Mouse (Mus musculus) midbrain, embryonic 16.5 days (tissue): Measurements from ENCODE around the gene Sh3bgrl2. TPM values are rescaled to one million over a fixed set of nuclear protein-coding genes. Genes with fewer than 3 reads are reported as not detected.

Experiments used
- ATAC-seq: fragments of 200-750 bp; cut with Nextera tagmentation; 2 replicates; pipeline ENCODE4 v1.8.0; 2017; ENCODE audit warnings: moderate TSS enrichment
- H3K27ac ChIP-seq: fragments of 300-500 bp; sonication (generic); 2 replicates; pipeline ENCODE4 v1.5.1; 2014; ENCODE audit warnings: mild to moderate bottlenecking, low read length, mixed read lengths
- H3K27me3 ChIP-seq: fragments of 300-500 bp; sonication (generic); 2 replicates; pipeline ENCODE4 v1.6.1; 2014; ENCODE audit warnings: low read depth, low read length, mixed read lengths; ENCODE audit not compliant: control insufficient read depth, insufficient read depth
- H3K36me3 ChIP-seq: fragments of 300-500 bp; sonication (generic); 2 replicates; pipeline ENCODE4 v1.6.1; 2014; ENCODE audit warnings: mild to moderate bottlenecking, low read length, moderate library complexity, mixed read lengths; ENCODE audit not compliant: control insufficient read depth, insufficient read depth
- H3K4me1 ChIP-seq: fragments of 300-500 bp; sonication (generic); 2 replicates; pipeline ENCODE4 v1.6.1; 2014; ENCODE audit warnings: mild to moderate bottlenecking, low read length, mixed read lengths; ENCODE audit not compliant: control insufficient read depth, insufficient read depth
- H3K4me2 ChIP-seq: fragments of 300-500 bp; sonication (generic); 2 replicates; pipeline ENCODE4 v1.6.1; 2014; ENCODE audit warnings: mild to moderate bottlenecking, low read length, mixed read lengths
- H3K4me3 ChIP-seq: fragments of 300-500 bp; sonication (generic); 2 replicates; pipeline ENCODE4 v1.5.1; 2014; ENCODE audit warnings: low read depth, mild to moderate bottlenecking, low read length, moderate library complexity, mixed read lengths
- H3K9ac ChIP-seq: fragments of 300-500 bp; sonication (generic); 2 replicates; pipeline ENCODE4 v1.6.1; 2014; ENCODE audit warnings: low read depth, low read length, mixed read lengths
- H3K9me3 ChIP-seq: fragments of 300-500 bp; sonication (generic); replicated peaks from 2 replicates; pipeline ENCODE4 v1.6.1; 2014; ENCODE audit warnings: mild to moderate bottlenecking, low read length, mixed read lengths; ENCODE audit not compliant: control insufficient read depth, poor library complexity, severe bottlenecking
- WGBS: fragments of 180-500 bp; shearing (Covaris S2); extraction: QIAGEN DNeasy Blood & Tissue Kit; methylation state at CpG from one replicate; pipeline ENCODE4 v1.1.7; 2014; 5-methylcytosine and 5-hydroxymethylcytosine counted together
- polyA plus RNA-seq: library from polyadenylated mRNA; unstranded; fragments of >200 nt; fragmentation: Nextera tagmentation; extraction: Ambion mirVana; gene quantifications from 2 replicates; pipeline ENCODE4 v1.2.1, GENCODE M21; 2015

Sh3bgrl2 gene
- polyA plus RNA-seq, 1 experiment from 2014 or later: 10.3 TPM

DNA sequence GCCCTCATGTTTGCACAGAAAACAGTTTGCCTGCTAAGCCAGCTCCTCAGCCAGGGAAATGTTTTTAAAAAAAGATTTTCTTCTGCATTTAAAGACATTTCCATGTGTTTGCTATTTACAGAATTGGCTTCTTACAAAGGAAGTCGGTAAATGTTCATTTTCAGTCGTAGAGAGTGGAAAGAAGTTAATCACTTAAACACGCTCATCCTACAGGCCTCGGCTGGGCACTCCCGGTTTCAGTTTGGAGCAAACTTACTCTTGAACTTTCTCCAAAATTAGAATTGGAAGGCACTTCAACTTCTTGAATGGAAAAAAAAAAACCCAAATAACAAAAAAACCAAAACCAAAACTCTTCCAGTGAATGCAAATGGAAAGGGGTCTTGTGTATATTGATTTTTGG is 113.7 kb downstream of the Sh3bgrl2 start:
- no peaks in the 10 kb centered on the region for H3K36me3 ChIP-seq
- no peak overlapping the region for H3K9ac ChIP-seq
- H3K4me3 ChIP-seq: no peak overlapping the region
- WGBS: 91% methylated on average over 5 of the region's 5 CpGs
- H3K4me1 ChIP-seq: peaks cover 5% of the 10 kb centered on the region; the same call in 1 of the 2 replicates
- no peak overlapping the region for H3K4me2 ChIP-seq
- no peaks in the 10 kb centered on the region for H3K27me3 ChIP-seq
- H3K9me3 ChIP-seq: no peaks in the 10 kb centered on the region
- no peak overlapping the region for H3K27ac ChIP-seq
- ATAC-seq: no peak

DNA sequence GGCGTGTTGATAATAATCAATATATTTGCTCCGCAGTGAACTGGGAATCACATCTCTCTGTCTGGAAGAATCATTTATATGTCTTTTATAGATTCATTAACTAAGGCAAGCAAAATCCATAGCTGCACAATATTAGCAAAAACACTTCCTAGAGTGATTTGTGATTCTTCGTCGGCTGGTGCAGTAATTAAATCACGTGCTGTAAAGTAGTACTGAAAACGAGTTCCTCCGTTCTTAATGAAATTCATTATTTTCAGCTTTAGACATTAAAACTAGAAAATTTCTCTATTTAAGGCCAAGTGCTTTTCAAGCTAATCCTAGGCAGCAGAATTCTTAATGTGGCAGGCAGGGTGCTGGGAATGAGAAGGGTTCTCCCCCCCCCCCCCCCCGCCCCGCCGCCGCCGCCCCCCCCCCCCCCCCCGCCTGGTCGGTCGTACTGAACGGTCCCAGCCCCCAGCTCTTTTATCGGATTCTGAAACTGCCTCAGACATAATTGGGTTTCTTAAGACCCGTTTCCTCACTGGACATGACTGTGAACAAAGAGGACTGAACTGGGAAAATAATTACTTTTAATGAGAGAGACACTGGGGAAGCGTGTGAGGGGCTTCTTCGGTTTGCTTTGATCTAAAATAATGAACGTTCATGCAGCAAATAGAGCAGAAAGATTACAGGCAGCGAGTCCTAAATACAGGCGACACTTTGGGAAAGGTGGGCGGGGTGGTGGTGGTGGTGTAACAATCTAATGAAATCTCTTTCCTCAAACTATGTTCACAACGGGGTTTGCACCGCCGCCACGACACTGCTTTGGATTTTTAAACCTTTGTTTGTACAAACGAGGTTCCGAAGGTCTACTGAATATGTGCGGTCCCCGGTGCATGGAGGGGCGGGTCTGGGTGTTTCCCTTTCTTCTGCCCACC is 116.1 kb downstream of the Sh3bgrl2 start:
- Histone ChIP-seq H3K4me3 (peak overlapping the region; percentile 44), H3K36me3 (no peaks in the 10 kb centered on the region), H3K9me3 (no peaks in the 10 kb centered on the region), H3K4me2 (peak overlapping the region; percentile 68), H3K9ac (peak overlapping the region; percentile 65), H3K27me3 (no peaks in the 10 kb centered on the region), H3K27ac (peak overlapping the region; percentile 87), H3K4me1 (peaks cover 5% of the 10 kb centered on the region; the same call in 1 of the 2 replicates)
- ATAC-seq: peak; percentile 81
- 6% methylated on average over 24 of the region's 33 CpGs for WGBS

DNA sequence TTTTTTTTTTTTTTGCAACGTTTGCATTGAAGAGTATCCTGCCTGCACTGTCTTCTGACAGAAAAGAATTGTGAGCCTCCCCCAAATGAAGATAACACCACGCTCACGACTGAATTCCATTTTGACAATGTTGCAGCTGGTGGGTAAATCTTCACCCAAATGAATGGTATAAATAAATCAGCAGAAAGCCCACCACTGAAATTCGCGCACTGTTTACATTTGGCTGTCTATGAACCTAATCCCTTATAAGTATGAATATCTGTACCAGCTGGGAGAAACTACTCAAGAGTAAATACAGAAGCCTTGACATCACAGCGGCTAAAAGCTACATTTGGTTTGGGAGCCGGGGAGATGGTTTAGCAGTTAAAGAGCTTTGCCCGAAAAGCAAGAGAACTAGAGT is 116.8 kb downstream of the Sh3bgrl2 start:
- Histone ChIP-seq H3K27ac (peak overlapping the region; percentile 87), H3K9ac (peak overlapping the region; percentile 65; the same call in 1 of the 2 replicates), H3K4me3 (peak overlapping the region; percentile 44), H3K4me1 (peaks cover 5% of the 10 kb centered on the region; the same call in 1 of the 2 replicates), H3K4me2 (peak overlapping the region; percentile 68), H3K36me3 (no peaks in the 10 kb centered on the region), H3K27me3 (no peaks in the 10 kb centered on the region), H3K9me3 (no peaks in the 10 kb centered on the region)
- peak; percentile 38; the same call in 1 of the 2 replicates for ATAC-seq
- 15% methylated on average over 8 of the region's 8 CpGs for WGBS

DNA sequence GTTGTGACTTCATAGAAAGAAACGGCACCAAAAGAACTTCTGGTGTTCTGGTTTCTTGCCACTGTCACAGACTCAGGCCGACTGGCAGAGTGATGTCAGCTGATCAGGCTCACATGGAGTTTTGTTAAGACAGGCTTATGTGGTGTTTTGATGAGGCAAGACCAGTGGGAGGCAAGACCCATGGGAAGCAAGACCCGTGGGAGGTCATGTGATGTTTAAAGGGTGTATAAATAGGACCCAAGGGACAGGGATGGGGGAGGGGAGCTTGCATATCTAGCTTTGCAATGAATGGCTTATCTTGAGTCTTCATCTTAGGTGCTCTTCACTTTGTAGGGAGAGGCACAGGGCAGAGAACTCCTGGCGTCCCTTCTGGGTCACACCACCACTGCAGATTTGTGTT is 118.9 kb downstream of the Sh3bgrl2 start:
- Histone ChIP-seq H3K9me3 (no peaks in the 10 kb centered on the region), H3K4me3 (no peak overlapping the region), H3K9ac (no peak overlapping the region), H3K36me3 (no peaks in the 10 kb centered on the region), H3K4me2 (no peak overlapping the region), H3K27ac (no peak overlapping the region), H3K4me1 (peaks cover 5% of the 10 kb centered on the region; the same call in 1 of the 2 replicates), H3K27me3 (no peaks in the 10 kb centered on the region)
- WGBS: 71% methylated on average over 4 of the region's 4 CpGs
- no peak for ATAC-seq

DNA sequence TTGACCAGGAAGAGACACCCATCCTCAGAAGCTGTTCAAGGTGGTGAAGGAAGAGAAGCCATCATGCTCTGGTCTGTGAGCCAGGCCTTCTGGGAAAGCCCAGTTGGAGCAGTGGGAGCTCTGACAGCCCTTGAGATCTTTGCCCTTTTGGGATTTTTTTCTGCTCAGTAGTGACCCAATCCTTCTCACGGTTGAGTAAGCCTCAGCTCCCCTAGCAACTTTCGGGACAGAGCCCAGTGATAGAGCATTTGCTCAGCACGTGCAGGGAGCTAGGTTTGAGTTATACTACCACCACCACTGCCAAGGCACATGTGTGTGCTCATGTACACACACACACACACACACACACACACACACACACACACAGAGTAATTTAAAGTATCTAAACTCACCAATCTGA is 131.5 kb downstream of the Sh3bgrl2 start:
- no peaks in the 10 kb centered on the region for H3K36me3 ChIP-seq
- H3K27ac ChIP-seq: no peak overlapping the region
- no peak overlapping the region for H3K4me3 ChIP-seq
- no peaks in the 10 kb centered on the region for H3K4me1 ChIP-seq
- no peaks in the 10 kb centered on the region for H3K9me3 ChIP-seq
- no peak overlapping the region for H3K4me2 ChIP-seq
- H3K9ac ChIP-seq: no peak overlapping the region
- 22% methylated on average over 3 of the region's 3 CpGs for WGBS
- no peak for ATAC-seq
- no peaks in the 10 kb centered on the region for H3K27me3 ChIP-seq

DNA sequence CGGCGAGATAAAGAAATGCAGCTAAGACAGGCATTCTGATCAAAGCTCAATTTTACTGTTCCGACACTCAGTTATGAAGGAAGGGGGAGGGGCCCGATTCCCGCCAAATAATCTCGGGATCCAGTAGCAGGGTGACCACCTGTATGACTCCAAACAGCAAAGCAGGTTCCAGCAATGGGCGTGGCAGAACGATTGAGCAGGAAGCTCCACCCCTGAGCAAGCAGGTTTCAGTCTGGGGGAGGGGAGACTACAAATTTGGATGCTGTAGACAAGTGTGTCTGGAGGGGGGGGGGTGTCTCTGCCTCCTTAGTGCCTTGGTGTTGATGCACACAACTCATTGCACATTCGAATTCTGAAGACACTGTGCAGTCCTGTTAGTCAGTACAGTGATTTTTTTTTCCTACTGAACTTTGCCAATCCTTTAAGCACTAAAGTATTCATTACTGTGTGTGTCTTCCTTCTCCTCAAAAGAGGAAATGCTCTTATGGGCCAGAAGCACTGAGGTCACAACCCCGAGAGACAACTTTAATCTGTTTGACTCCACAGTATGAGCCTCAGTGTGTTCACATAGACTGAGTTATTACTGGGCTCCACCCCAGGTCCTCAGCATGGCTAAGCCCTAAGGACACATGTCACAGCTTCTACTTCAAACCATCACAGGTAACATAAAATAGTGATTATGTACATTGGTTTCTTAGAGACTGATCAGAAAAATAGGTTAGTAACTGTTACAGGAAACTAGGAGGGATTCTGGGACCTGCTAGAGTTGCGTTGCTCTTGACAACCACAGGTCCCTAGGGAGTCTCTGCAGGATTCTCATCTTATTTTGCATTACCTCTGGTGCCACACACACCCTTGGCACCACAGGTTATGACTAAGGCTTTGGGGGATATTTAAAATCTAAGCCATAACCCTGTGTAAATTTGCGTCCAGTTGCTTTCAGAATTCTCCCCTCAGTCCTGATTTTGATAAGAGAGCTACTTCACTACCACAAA is 133.8 kb downstream of the Sh3bgrl2 start:
- ATAC-seq: no peak; the same call in 1 of the 2 replicates
- H3K9ac ChIP-seq: no peak overlapping the region
- H3K4me1 ChIP-seq: peaks cover 10% of the 10 kb centered on the region
- WGBS: 76% methylated on average over 12 of the region's 12 CpGs
- no peaks in the 10 kb centered on the region for H3K27me3 ChIP-seq
- no peaks in the 10 kb centered on the region for H3K9me3 ChIP-seq
- H3K27ac ChIP-seq: no peak overlapping the region
- H3K4me3 ChIP-seq: no peak overlapping the region
- no peaks in the 10 kb centered on the region for H3K36me3 ChIP-seq
- H3K4me2 ChIP-seq: no peak overlapping the region

DNA sequence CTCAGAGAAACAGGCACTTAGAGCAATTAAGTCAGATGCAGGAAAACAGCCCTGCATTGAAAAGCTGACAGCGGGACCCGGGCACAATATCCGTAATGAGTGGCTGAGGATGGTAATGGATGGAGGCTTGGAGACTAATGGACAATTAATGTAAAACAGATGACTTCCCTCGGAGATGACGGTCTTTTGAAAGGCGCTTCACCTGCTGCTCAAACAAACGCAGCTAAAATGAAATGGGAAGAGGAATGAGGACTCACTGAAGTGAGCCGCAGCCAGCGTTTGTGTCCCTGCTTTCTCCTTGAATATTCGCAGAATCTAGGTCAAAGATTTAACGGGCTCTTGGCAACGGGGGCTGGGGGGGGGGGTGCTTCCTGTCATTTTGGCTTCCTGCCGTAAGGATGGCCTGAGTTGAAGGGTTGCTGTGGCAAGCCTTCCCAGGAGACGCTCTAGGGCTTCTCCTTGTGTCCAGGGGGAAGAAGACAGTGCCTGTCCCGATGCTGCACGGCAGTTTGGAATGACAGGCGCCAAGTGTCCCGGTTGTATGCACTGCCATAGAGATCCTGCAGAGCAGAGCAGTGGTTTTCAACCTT is 138.5 kb downstream of the Sh3bgrl2 start:
- Histone ChIP-seq H3K27me3 (no peaks in the 10 kb centered on the region), H3K36me3 (no peaks in the 10 kb centered on the region), H3K4me2 (peak overlapping the region; percentile 60), H3K4me1 (peaks cover 17% of the 10 kb centered on the region), H3K27ac (peak overlapping the region; percentile 81), H3K9me3 (no peaks in the 10 kb centered on the region), H3K9ac (peak overlapping the region; percentile 50), H3K4me3 (peak overlapping the region; percentile 29)
- WGBS: 9% methylated on average over 18 of the region's 18 CpGs
- ATAC-seq: peak; percentile 64

DNA sequence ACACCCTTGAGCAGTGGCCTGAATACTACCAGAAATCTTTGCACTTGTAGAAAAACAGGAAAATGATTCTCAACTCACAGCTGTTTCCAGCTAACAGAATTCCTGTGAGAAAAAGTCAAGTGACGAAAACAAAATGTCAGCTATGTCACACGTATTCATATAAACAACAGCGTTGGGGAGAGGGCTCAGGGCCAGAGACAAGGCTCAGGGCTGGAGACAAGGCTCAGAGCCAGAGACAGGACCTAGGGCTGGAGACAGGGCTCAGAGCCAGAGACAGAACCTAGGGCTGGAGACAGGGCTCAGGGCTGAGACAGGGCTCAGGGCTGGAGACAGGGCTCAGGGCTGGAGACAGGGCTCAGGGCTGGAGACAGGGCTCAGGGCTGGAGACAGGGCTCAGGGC is 139.8 kb downstream of the Sh3bgrl2 start:
- H3K4me1 ChIP-seq: peaks cover 17% of the 10 kb centered on the region
- peak overlapping the region; percentile 28; the same call in 1 of the 2 replicates for H3K27ac ChIP-seq
- no peak for ATAC-seq
- H3K36me3 ChIP-seq: no peaks in the 10 kb centered on the region
- H3K4me3 ChIP-seq: no peak overlapping the region
- H3K9ac ChIP-seq: no peak overlapping the region
- no peak overlapping the region for H3K4me2 ChIP-seq
- no peaks in the 10 kb centered on the region for H3K27me3 ChIP-seq
- no peaks in the 10 kb centered on the region for H3K9me3 ChIP-seq
- WGBS: 38% methylated on average over 3 of the region's 3 CpGs
